Mouse (Mus musculus): ENCODE measurements around the gene Gm10382. TPM values are rescaled to one million over a fixed set of nuclear protein-coding genes. Genes with fewer than 3 reads are reported as not detected.
A peak's percentile ranks its signal among the peaks of the same experiment; 100 is the strongest.

The Gm10382 gene
- polyA plus RNA-seq (2014; fragmentation: Nextera tagmentation; extraction: Ambion mirVana), result 0.20 and 0.35 TPM in 2 replicates

- Histone ChIP-seq H3K27me3 (ENCODE audit: control insufficient read depth, insufficient read depth, low read length) (no peaks in the 10 kb centered on the region), H3K4me2 (replicated peaks; ENCODE audit: low read depth, low read length) (peak within 1 kb of the TSS; percentile 91), H3K4me3 (ENCODE audit: low read depth, low read length) (peak within 1 kb of the TSS; percentile 100), H3K9ac (replicated peaks; ENCODE audit: low read depth, low read length) (peak within 1 kb of the TSS; percentile 100), H3K9me3 (ENCODE audit: control insufficient read depth, low read depth, low read length) (no peaks in the 10 kb centered on the region), H3K27ac (ENCODE audit: low read length) (peak within 1 kb of the TSS; percentile 94), H3K36me3 (ENCODE audit: control insufficient read depth, insufficient read depth, low read length) (peaks cover 18% of the 10 kb centered on the region), H3K4me1 (ENCODE audit: control insufficient read depth, insufficient read depth, low read length) (peaks cover 8% of the 10 kb centered on the region; the same call in 1 of the 2 replicates)
- ATAC-seq (ENCODE audit: insufficient number of reproducible peaks, insufficient read depth, low FRiP score, low read depth), result peak; percentile 11; the same call in 1 of the 2 replicates
- WGBS, result under 1% methylated on average over 41 of the region's 41 CpGs
These were observed at the start of gene Gm10382 for GRCm38 (mm10) chr5:125389131-125389578. Gene Gm10382 (plus strand): TSS chr5:125389322.

- Histone ChIP-seq H3K9me3 (ENCODE audit: control insufficient read depth, low read depth, low read length) (no peaks in the 10 kb centered on the region), H3K27me3 (ENCODE audit: control insufficient read depth, insufficient read depth, low read length) (no peaks in the 10 kb centered on the region), H3K4me2 (replicated peaks; ENCODE audit: low read depth, low read length) (peak overlapping the region; percentile 88), H3K36me3 (ENCODE audit: control insufficient read depth, insufficient read depth, low read length) (no peaks in the 10 kb centered on the region), H3K4me3 (ENCODE audit: low read depth, low read length) (peak overlapping the region; percentile 86), H3K9ac (replicated peaks; ENCODE audit: low read depth, low read length) (peak overlapping the region; percentile 56), H3K27ac (ENCODE audit: low read length) (no peak overlapping the region), H3K4me1 (ENCODE audit: control insufficient read depth, insufficient read depth, low read length) (peaks cover 19% of the 10 kb centered on the region)
- ATAC-seq (ENCODE audit: insufficient number of reproducible peaks, insufficient read depth, low FRiP score, low read depth), result no peak
- 6% methylated on average over 25 of the region's 25 CpGs for WGBS
These were observed 49.1 kb upstream of the Gm10382 start for GRCm38 (mm10) chr5:125339851-125340531.

- Histone ChIP-seq H3K4me3 (ENCODE audit: low read depth, low read length) (peak within 1 kb of the TSS; percentile 86), H3K27ac (ENCODE audit: low read length) (no peak within 1 kb of the TSS), H3K9ac (replicated peaks; ENCODE audit: low read depth, low read length) (peak within 1 kb of the TSS; percentile 56), H3K4me1 (ENCODE audit: control insufficient read depth, insufficient read depth, low read length) (peaks cover 19% of the 10 kb centered on the region), H3K36me3 (ENCODE audit: control insufficient read depth, insufficient read depth, low read length) (no peaks in the 10 kb centered on the region), H3K4me2 (replicated peaks; ENCODE audit: low read depth, low read length) (peak within 1 kb of the TSS; percentile 88), H3K9me3 (ENCODE audit: control insufficient read depth, low read depth, low read length) (no peaks in the 10 kb centered on the region), H3K27me3 (ENCODE audit: control insufficient read depth, insufficient read depth, low read length) (no peaks in the 10 kb centered on the region)
- ATAC-seq (ENCODE audit: insufficient number of reproducible peaks, insufficient read depth, low FRiP score, low read depth), result peak; percentile 84
- 1% methylated on average over 42 of the region's 42 CpGs for WGBS
These were observed 48.4 kb upstream of the Gm10382 start, which contains the start of gene Scarb1 for GRCm38 (mm10) chr5:125340547-125341262. Gene Scarb1 (minus strand): TSS chr5:125341094.

- 47% methylated on average over 14 of the region's 14 CpGs for WGBS
- H3K9ac ChIP-seq (replicated peaks; ENCODE audit: low read depth, low read length), result no peak overlapping the region
These were observed 47.5 kb upstream of the Gm10382 start for GRCm38 (mm10) chr5:125341459-125342090.

GRCm38 (mm10) chr5:125344296-125344695 lies 44.8 kb upstream of the Gm10382 start:
- no peak overlapping the region for H3K27ac ChIP-seq (ENCODE audit: low read length)
- H3K9ac ChIP-seq (replicated peaks; ENCODE audit: low read depth, low read length), result no peak overlapping the region
- H3K4me3 ChIP-seq (ENCODE audit: low read depth, low read length), result no peak overlapping the region
- H3K9me3 ChIP-seq (ENCODE audit: control insufficient read depth, low read depth, low read length), result no peaks in the 10 kb centered on the region
- H3K4me2 ChIP-seq (replicated peaks; ENCODE audit: low read depth, low read length), result no peak overlapping the region
- no peak for ATAC-seq (ENCODE audit: insufficient number of reproducible peaks, insufficient read depth, low FRiP score, low read depth)
- peaks cover 10% of the 10 kb centered on the region for H3K4me1 ChIP-seq (ENCODE audit: control insufficient read depth, insufficient read depth, low read length)
- 89% methylated on average over 6 of the region's 6 CpGs for WGBS
- H3K27me3 ChIP-seq (ENCODE audit: control insufficient read depth, insufficient read depth, low read length), result no peaks in the 10 kb centered on the region
- no peaks in the 10 kb centered on the region for H3K36me3 ChIP-seq (ENCODE audit: control insufficient read depth, insufficient read depth, low read length)

More at GRCm38 (mm10) chr5:125341459-125342090, 47.5 kb upstream of the Gm10382 start:
- Histone ChIP-seq H3K4me3 (ENCODE audit: low read depth, low read length) (peak overlapping the region; percentile 86; the same call in 1 of the 2 replicates), H3K4me1 (ENCODE audit: control insufficient read depth, insufficient read depth, low read length) (peaks cover 19% of the 10 kb centered on the region), H3K27me3 (ENCODE audit: control insufficient read depth, insufficient read depth, low read length) (no peaks in the 10 kb centered on the region), H3K9me3 (ENCODE audit: control insufficient read depth, low read depth, low read length) (no peaks in the 10 kb centered on the region), H3K36me3 (ENCODE audit: control insufficient read depth, insufficient read depth, low read length) (no peaks in the 10 kb centered on the region), H3K27ac (ENCODE audit: low read length) (no peak overlapping the region), H3K4me2 (replicated peaks; ENCODE audit: low read depth, low read length) (peak overlapping the region; percentile 88)
- peak; percentile 0; the same call in 1 of the 2 replicates for ATAC-seq (ENCODE audit: insufficient number of reproducible peaks, insufficient read depth, low FRiP score, low read depth)

GRCm38 (mm10) chr5:125348067-125348466 lies 41.1 kb upstream of the Gm10382 start:
- Histone ChIP-seq H3K27me3 (ENCODE audit: control insufficient read depth, insufficient read depth, low read length) (no peaks in the 10 kb centered on the region), H3K9me3 (ENCODE audit: control insufficient read depth, low read depth, low read length) (no peaks in the 10 kb centered on the region), H3K36me3 (ENCODE audit: control insufficient read depth, insufficient read depth, low read length) (no peaks in the 10 kb centered on the region), H3K9ac (replicated peaks; ENCODE audit: low read depth, low read length) (no peak overlapping the region), H3K27ac (ENCODE audit: low read length) (no peak overlapping the region), H3K4me3 (ENCODE audit: low read depth, low read length) (no peak overlapping the region), H3K4me1 (ENCODE audit: control insufficient read depth, insufficient read depth, low read length) (no peaks in the 10 kb centered on the region), H3K4me2 (replicated peaks; ENCODE audit: low read depth, low read length) (no peak overlapping the region)
- ATAC-seq (ENCODE audit: insufficient number of reproducible peaks, insufficient read depth, low FRiP score, low read depth), result no peak
- 74% methylated on average over 7 of the region's 7 CpGs for WGBS

GRCm38 (mm10) chr5:125348487-125348886 lies 40.6 kb upstream of the Gm10382 start:
- ATAC-seq (ENCODE audit: insufficient number of reproducible peaks, insufficient read depth, low FRiP score, low read depth), result no peak
- Histone ChIP-seq H3K36me3 (ENCODE audit: control insufficient read depth, insufficient read depth, low read length) (no peaks in the 10 kb centered on the region), H3K4me1 (ENCODE audit: control insufficient read depth, insufficient read depth, low read length) (no peaks in the 10 kb centered on the region), H3K4me3 (ENCODE audit: low read depth, low read length) (no peak overlapping the region), H3K9me3 (ENCODE audit: control insufficient read depth, low read depth, low read length) (no peaks in the 10 kb centered on the region), H3K27me3 (ENCODE audit: control insufficient read depth, insufficient read depth, low read length) (no peaks in the 10 kb centered on the region), H3K9ac (replicated peaks; ENCODE audit: low read depth, low read length) (no peak overlapping the region), H3K4me2 (replicated peaks; ENCODE audit: low read depth, low read length) (no peak overlapping the region), H3K27ac (ENCODE audit: low read length) (no peak overlapping the region)
- 36% methylated on average over 8 of the region's 8 CpGs for WGBS

GRCm38 (mm10) chr5:125349391-125349790 lies 39.7 kb upstream of the Gm10382 start:
- no peak for ATAC-seq (ENCODE audit: insufficient number of reproducible peaks, insufficient read depth, low FRiP score, low read depth)
- H3K27ac ChIP-seq (ENCODE audit: low read length), result no peak overlapping the region
- H3K9me3 ChIP-seq (ENCODE audit: control insufficient read depth, low read depth, low read length), result no peaks in the 10 kb centered on the region
- H3K4me3 ChIP-seq (ENCODE audit: low read depth, low read length), result no peak overlapping the region
- H3K27me3 ChIP-seq (ENCODE audit: control insufficient read depth, insufficient read depth, low read length), result no peaks in the 10 kb centered on the region
- no peak overlapping the region for H3K4me2 ChIP-seq (replicated peaks; ENCODE audit: low read depth, low read length)
- 92% methylated on average over 3 of the region's 3 CpGs for WGBS
- no peak overlapping the region for H3K9ac ChIP-seq (replicated peaks; ENCODE audit: low read depth, low read length)
- H3K4me1 ChIP-seq (ENCODE audit: control insufficient read depth, insufficient read depth, low read length), result no peaks in the 10 kb centered on the region
- H3K36me3 ChIP-seq (ENCODE audit: control insufficient read depth, insufficient read depth, low read length), result no peaks in the 10 kb centered on the region
